Mouse (Mus musculus): Measurements from ENCODE around the gene Ttc5. TPM values are rescaled to one million over a fixed set of nuclear protein-coding genes. Genes with fewer than 3 reads are reported as not detected.
A peak's percentile ranks its signal among the peaks of the same experiment; 100 is the strongest.
"Not testable (repeated sequence)": the region's sequence is repeated elsewhere in the genome, so short reads cannot be mapped to it uniquely, and the experiment has no call there.

The Ttc5 gene
- polyA plus RNA-seq (2015; fragmentation: Nextera tagmentation; extraction: Ambion mirVana), result 69.0 and 74.1 TPM in 2 replicates

GRCm38 (mm10) chr14:50785251-50785637 lies at the start of gene Ttc5:
TSS of gene Ttc5 (minus strand) at chr14:50785519.
- H3K4me2 ChIP-seq, result peak within 1 kb of the TSS; percentile 56
- H3K36me3 ChIP-seq, result peaks cover 13% of the 10 kb centered on the region; the same call in 1 of the 2 replicates
- peak within 1 kb of the TSS; percentile 91 for H3K4me3 ChIP-seq
- ATAC-seq (ENCODE audit: borderline replicate concordance, extremely low read depth, low FRiP score, low TSS enrichment), result peak; percentile 87
- peaks cover 8% of the 10 kb centered on the region for H3K4me1 ChIP-seq
- peak within 1 kb of the TSS; percentile 55; the same call in 1 of the 2 replicates for H3K27ac ChIP-seq
- H3K27me3 ChIP-seq, result no peaks in the 10 kb centered on the region
- no peaks in the 10 kb centered on the region for H3K9me3 ChIP-seq
- H3K9ac ChIP-seq, result peak within 1 kb of the TSS; percentile 80
- WGBS, result 0% methylated on average over 21 of the region's 21 CpGs

GRCm38 (mm10) chr14:50834435-50834834 lies 49.1 kb upstream of the Ttc5 start:
- 33% methylated on average over 2 of the region's 2 CpGs for WGBS
- no peak overlapping the region for H3K9ac ChIP-seq
- ATAC-seq (ENCODE audit: borderline replicate concordance, extremely low read depth, low FRiP score, low TSS enrichment), result peak; percentile 84; the same call in 1 of the 2 replicates
- H3K9me3 ChIP-seq, result no peaks in the 10 kb centered on the region
- H3K36me3 ChIP-seq, result no peaks in the 10 kb centered on the region
- peak overlapping the region; percentile 74 for H3K27ac ChIP-seq
- peaks cover 5% of the 10 kb centered on the region; the same call in 1 of the 2 replicates for H3K4me1 ChIP-seq
- no peaks in the 10 kb centered on the region for H3K27me3 ChIP-seq
- H3K4me2 ChIP-seq, result no peak overlapping the region
- no peak overlapping the region for H3K4me3 ChIP-seq

GRCm38 (mm10) chr14:50833964-50834363 lies 48.6 kb upstream of the Ttc5 start:
- Histone ChIP-seq H3K9me3 (no peaks in the 10 kb centered on the region), H3K4me2 (no peak overlapping the region), H3K27me3 (no peaks in the 10 kb centered on the region), H3K36me3 (no peaks in the 10 kb centered on the region), H3K4me3 (no peak overlapping the region), H3K27ac (peak overlapping the region; percentile 74), H3K9ac (no peak overlapping the region), H3K4me1 (peaks cover 5% of the 10 kb centered on the region; the same call in 1 of the 2 replicates)
- WGBS, result 65% methylated on average over 10 of the region's 10 CpGs
- peak; percentile 63; the same call in 1 of the 2 replicates for ATAC-seq (ENCODE audit: borderline replicate concordance, extremely low read depth, low FRiP score, low TSS enrichment)

- no peak for ATAC-seq (ENCODE audit: borderline replicate concordance, extremely low read depth, low FRiP score, low TSS enrichment)
- no peak overlapping the region for H3K4me3 ChIP-seq
- H3K27me3 ChIP-seq, result no peaks in the 10 kb centered on the region
- 79% methylated on average over 3 of the region's 3 CpGs for WGBS
- no peak overlapping the region for H3K27ac ChIP-seq
- no peak overlapping the region for H3K9ac ChIP-seq
- H3K4me1 ChIP-seq, result peaks cover 5% of the 10 kb centered on the region; the same call in 1 of the 2 replicates
- no peaks in the 10 kb centered on the region for H3K9me3 ChIP-seq
- H3K36me3 ChIP-seq, result no peaks in the 10 kb centered on the region
- H3K4me2 ChIP-seq, result no peak overlapping the region
Measured at GRCm38 (mm10) chr14:50829878-50830277, 44.6 kb upstream of the Ttc5 start.

GRCm38 (mm10) chr14:50826579-50826978 lies 41.3 kb upstream of the Ttc5 start:
- H3K4me1 ChIP-seq, result no peaks in the 10 kb centered on the region
- H3K4me2 ChIP-seq, result no peak overlapping the region
- no peak for ATAC-seq (ENCODE audit: borderline replicate concordance, extremely low read depth, low FRiP score, low TSS enrichment)
- H3K27me3 ChIP-seq, result no peaks in the 10 kb centered on the region
- H3K9ac ChIP-seq, result no peak overlapping the region
- no peak overlapping the region for H3K27ac ChIP-seq
- WGBS, result 85% methylated on average over 4 of the region's 4 CpGs
- peaks cover 22% of the 10 kb centered on the region for H3K36me3 ChIP-seq
- H3K4me3 ChIP-seq, result no peak overlapping the region
- no peaks in the 10 kb centered on the region for H3K9me3 ChIP-seq

GRCm38 (mm10) chr14:50824219-50824618 lies 38.9 kb upstream of the Ttc5 start:
- WGBS, result 86% methylated on average over 9 of the region's 9 CpGs
- Histone ChIP-seq H3K4me1 (no peaks in the 10 kb centered on the region), H3K4me2 (no peak overlapping the region), H3K9me3 (no peaks in the 10 kb centered on the region), H3K36me3 (peaks cover 45% of the 10 kb centered on the region), H3K27ac (no peak overlapping the region), H3K4me3 (no peak overlapping the region), H3K27me3 (no peaks in the 10 kb centered on the region), H3K9ac (no peak overlapping the region)
- ATAC-seq (ENCODE audit: borderline replicate concordance, extremely low read depth, low FRiP score, low TSS enrichment), result no peak

GRCm38 (mm10) chr14:50823240-50823639 lies 37.9 kb upstream of the Ttc5 start:
- Histone ChIP-seq H3K27ac (no peak overlapping the region), H3K9ac (no peak overlapping the region), H3K36me3 (peaks cover 51% of the 10 kb centered on the region), H3K4me1 (no peaks in the 10 kb centered on the region), H3K27me3 (no peaks in the 10 kb centered on the region), H3K4me3 (no peak overlapping the region), H3K4me2 (no peak overlapping the region), H3K9me3 (no peaks in the 10 kb centered on the region)
- no peak for ATAC-seq (ENCODE audit: borderline replicate concordance, extremely low read depth, low FRiP score, low TSS enrichment)
- 75% methylated on average over 2 of the region's 2 CpGs for WGBS

- Histone ChIP-seq H3K27me3 (no peaks in the 10 kb centered on the region), H3K9me3 (no peaks in the 10 kb centered on the region), H3K4me3 (no peak overlapping the region), H3K9ac (no peak overlapping the region), H3K27ac (no peak overlapping the region), H3K4me2 (no peak overlapping the region), H3K4me1 (peaks cover 4% of the 10 kb centered on the region), H3K36me3 (peaks cover 45% of the 10 kb centered on the region)
- ATAC-seq (ENCODE audit: borderline replicate concordance, extremely low read depth, low FRiP score, low TSS enrichment), result no peak
- WGBS, result 85% methylated on average over 2 of the region's 2 CpGs
Measured at GRCm38 (mm10) chr14:50813060-50813459, 27.7 kb upstream of the Ttc5 start.

GRCm38 (mm10) chr14:50807487-50808072 lies 22.3 kb upstream of the Ttc5 start, which contains the start of the genes Ccnb1ip1 and Parp2:
TSS of gene Ccnb1ip1 (minus strand) at chr14:50807732.
TSS of gene Parp2 (plus strand) at chr14:50807841.
- WGBS, result 1% methylated on average over 42 of the region's 42 CpGs
- peaks cover 7% of the 10 kb centered on the region for H3K4me1 ChIP-seq
- peak within 1 kb of the TSS; percentile 89 for H3K27ac ChIP-seq
- peaks cover 13% of the 10 kb centered on the region; the same call in 1 of the 2 replicates for H3K36me3 ChIP-seq
- peak within 1 kb of the TSS; percentile 68 for H3K9ac ChIP-seq
- H3K4me3 ChIP-seq, result peak within 1 kb of the TSS; percentile 63
- H3K27me3 ChIP-seq, result no peaks in the 10 kb centered on the region
- no peaks in the 10 kb centered on the region for H3K9me3 ChIP-seq
- peak within 1 kb of the TSS; percentile 61 for H3K4me2 ChIP-seq
- ATAC-seq (ENCODE audit: borderline replicate concordance, extremely low read depth, low FRiP score, low TSS enrichment), result peak; percentile 100

- peak overlapping the region; percentile 63; the same call in 1 of the 2 replicates for H3K4me3 ChIP-seq
- peak overlapping the region; percentile 61 for H3K4me2 ChIP-seq
Measured at GRCm38 (mm10) chr14:50806469-50806868, 21.1 kb upstream of the Ttc5 start.

GRCm38 (mm10) chr14:50804683-50805082 lies 19.4 kb upstream of the Ttc5 start:
- Histone ChIP-seq H3K27ac (no peak overlapping the region), H3K9me3 (no peaks in the 10 kb centered on the region), H3K4me2 (no peak overlapping the region), H3K4me3 (no peak overlapping the region), H3K4me1 (peaks cover 7% of the 10 kb centered on the region), H3K27me3 (no peaks in the 10 kb centered on the region), H3K9ac (no peak overlapping the region), H3K36me3 (no peaks in the 10 kb centered on the region)
- WGBS, result 60% methylated on average over 13 of the region's 13 CpGs
- no peak for ATAC-seq (ENCODE audit: borderline replicate concordance, extremely low read depth, low FRiP score, low TSS enrichment)

More at GRCm38 (mm10) chr14:50806469-50806868, 21.1 kb upstream of the Ttc5 start:
- WGBS, result 86% methylated on average over 5 of the region's 5 CpGs
- H3K9ac ChIP-seq; ATAC-seq (ENCODE audit: borderline replicate concordance, extremely low read depth, low FRiP score, low TSS enrichment); H3K36me3 ChIP-seq; H3K9me3 ChIP-seq; H3K4me1 ChIP-seq; H3K27ac ChIP-seq; H3K27me3 ChIP-seq: not testable (repeated sequence)

GRCm38 (mm10) chr14:50802843-50803562 lies 17.7 kb upstream of the Ttc5 start:
- 63% methylated on average over 4 of the region's 4 CpGs for WGBS

More at GRCm38 (mm10) chr14:50802843-50803562, 17.7 kb upstream of the Ttc5 start:
- H3K4me2 ChIP-seq, result no peak overlapping the region
- H3K9me3 ChIP-seq, result no peaks in the 10 kb centered on the region
- peaks cover 3% of the 10 kb centered on the region; the same call in 1 of the 2 replicates for H3K4me1 ChIP-seq
- no peak overlapping the region for H3K4me3 ChIP-seq
- no peaks in the 10 kb centered on the region for H3K27me3 ChIP-seq
- no peak overlapping the region for H3K9ac ChIP-seq
- no peak for ATAC-seq (ENCODE audit: borderline replicate concordance, extremely low read depth, low FRiP score, low TSS enrichment)
- no peaks in the 10 kb centered on the region for H3K36me3 ChIP-seq
- no peak overlapping the region for H3K27ac ChIP-seq

Measured in lung, embryonic 15.5 days (tissue).